Mouse (Mus musculus) MEL (cell line): ENCODE data around the gene Myh7. TPM values are rescaled to one million over a fixed set of nuclear protein-coding genes. Genes with fewer than 3 reads are reported as not detected.

ENCODE experiments used
- DNase-seq: peaks from one replicate; pipeline ENCODE4 v3.0.0; 2011; ENCODE audit warnings: low read depth, low spot score
- H3K27ac ChIP-seq: 2 replicates; pipeline ENCODE4 v1.5.1; 2012; ENCODE audit warnings: low read depth, mild to moderate bottlenecking, control low read depth, low read length, moderate library complexity; ENCODE audit not compliant: control insufficient read depth
- H3K27me3 ChIP-seq, 2 experiments: fragments of 150-350 bp in 1 of 2; sonication (generic) in 1 of 2; 2 replicates each; pipeline ENCODE4 v1.6.1; 2012; ENCODE audit warnings: low read length in 2 of 2, mild to moderate bottlenecking in 2 of 2, improper control_type of control experiment in 1 of 2, moderate library complexity in 1 of 2; ENCODE audit not compliant: insufficient read depth in 2 of 2, control insufficient read depth in 1 of 2
- H3K36me3 ChIP-seq, 2 experiments: 2 replicates each; pipeline ENCODE4 v1.6.1; 2012 to 2014; ENCODE audit warnings: low read length in 2 of 2, improper control_type of control experiment in 1 of 2, inconsistent platforms in 1 of 2, mild to moderate bottlenecking in 1 of 2; ENCODE audit not compliant: insufficient read depth in 2 of 2, control insufficient read depth in 1 of 2
- H3K4me1 ChIP-seq, 2 experiments: fragments of 150-350 bp in 1 of 2; sonication (generic) in 1 of 2; 2 replicates each; pipeline ENCODE4 v1.6.1; 2012; ENCODE audit warnings: low read length in 2 of 2, improper control_type of control experiment in 1 of 2, mild to moderate bottlenecking in 1 of 2; ENCODE audit not compliant: insufficient read depth in 2 of 2, control insufficient read depth in 1 of 2
- H3K4me3 ChIP-seq, 2 experiments: fragments of 150-350 bp in 1 of 2; sonication (generic) in 1 of 2; 2 replicates each; pipeline ENCODE4 v1.5.1; 2012; ENCODE audit warnings: low read depth in 2 of 2, low read length in 2 of 2, mild to moderate bottlenecking in 2 of 2, moderate library complexity in 2 of 2, control low read depth in 1 of 2, improper control_type of control experiment in 1 of 2; ENCODE audit not compliant: control insufficient read depth in 1 of 2, insufficient read depth in 1 of 2
- H3K79me2 ChIP-seq: 2 replicates; pipeline ENCODE4 v1.6.1; 2012; ENCODE audit warnings: mild to moderate bottlenecking, low read length, moderate library complexity; ENCODE audit not compliant: control insufficient read depth, poor library complexity, insufficient read depth
- H3K9ac ChIP-seq: 2 replicates; pipeline ENCODE4 v1.6.1; 2012; ENCODE audit warnings: low read depth, mild to moderate bottlenecking, control low read depth, low read length, moderate library complexity; ENCODE audit not compliant: control insufficient read depth, poor library complexity, severe bottlenecking
- H3K9me3 ChIP-seq: fragments of 150-350 bp; sonication (generic); replicated peaks from 2 replicates; pipeline ENCODE4 v1.6.1; 2012; ENCODE audit warnings: mild to moderate bottlenecking, low read length, improper control_type of control experiment, moderate library complexity; ENCODE audit not compliant: insufficient read depth
- CHD2 ChIP-seq: IDR thresholded peaks from 2 replicates; pipeline ENCODE4 v1.6.1; 2011; ENCODE audit warnings: low read length, improper control_type of control experiment
- CTCF ChIP-seq, 3 experiments: IDR thresholded peaks in 2 of 3; conservative IDR thresholded peaks in 1 of 3; 2 replicates each; pipeline ENCODE4 v1.5.1; 2011 to 2012; ENCODE audit warnings: low read length in 3 of 3, low read depth in 2 of 3, mild to moderate bottlenecking in 2 of 3, improper control_type of control experiment in 1 of 3, inconsistent platforms in 1 of 3, mixed read lengths in 1 of 3, moderate library complexity in 1 of 3; ENCODE audit not compliant: control insufficient read depth in 1 of 3, insufficient read depth in 1 of 3, poor library complexity in 1 of 3, severe bottlenecking in 1 of 3
- ELF1 ChIP-seq: IDR thresholded peaks from 2 replicates; pipeline ENCODE4 v1.6.1; 2014; ENCODE audit warnings: low read depth, mild to moderate bottlenecking, inconsistent platforms, low read length, improper control_type of control experiment, moderate library complexity
- EP300 ChIP-seq, 2 experiments: IDR thresholded peaks; 2 replicates each; pipeline ENCODE4 v1.6.1; 2011; ENCODE audit warnings: improper control_type of control experiment in 2 of 2, low read length in 2 of 2, low read depth in 1 of 2, mild to moderate bottlenecking in 1 of 2
- GABPA ChIP-seq: IDR thresholded peaks from 2 replicates; pipeline ENCODE4 v1.6.1; 2012; ENCODE audit warnings: low read depth, mild to moderate bottlenecking, inconsistent platforms, low read length, improper control_type of control experiment, moderate library complexity
- GATA1 ChIP-seq: IDR thresholded peaks from 2 replicates; pipeline ENCODE4 v1.6.1; 2011; ENCODE audit warnings: low read depth, low read length, improper control_type of control experiment
- JUND ChIP-seq: IDR thresholded peaks from 2 replicates; pipeline ENCODE4 v1.6.1; 2011; ENCODE audit warnings: low read depth, mild to moderate bottlenecking, improper control_type of control experiment, low read length
- MAFK ChIP-seq: IDR thresholded peaks from 2 replicates; pipeline ENCODE4 v1.6.1; 2011; ENCODE audit warnings: low read depth, mild to moderate bottlenecking, low read length, improper control_type of control experiment, borderline replicate concordance
- MAX ChIP-seq: IDR thresholded peaks from 2 replicates; pipeline ENCODE4 v1.6.1; 2011; ENCODE audit warnings: low read length, improper control_type of control experiment
- MYB ChIP-seq: IDR thresholded peaks from 2 replicates; pipeline ENCODE4 v1.6.1; 2011; ENCODE audit warnings: mild to moderate bottlenecking, low read depth, low read length, improper control_type of control experiment
- NELFE ChIP-seq: IDR thresholded peaks from 2 replicates; pipeline ENCODE4 v1.6.1; 2011; ENCODE audit warnings: low read depth, low read length, improper control_type of control experiment
- NRF1 ChIP-seq: IDR thresholded peaks from 2 replicates; pipeline ENCODE4 v1.6.1; 2014; ENCODE audit warnings: low read depth, mild to moderate bottlenecking, inconsistent platforms, low read length, improper control_type of control experiment, moderate library complexity; ENCODE audit not compliant: poor library complexity, insufficient read depth, severe bottlenecking
- POLR2AphosphoS5 ChIP-seq: IDR thresholded peaks from 2 replicates; pipeline ENCODE4 v1.6.1; 2012; ENCODE audit warnings: low read depth, borderline replicate concordance, mild to moderate bottlenecking, inconsistent platforms, low read length, moderate library complexity, mixed read lengths
- SIN3A ChIP-seq: IDR thresholded peaks from 2 replicates; pipeline ENCODE4 v1.6.1; 2012; ENCODE audit warnings: low read length, improper control_type of control experiment, inconsistent platforms
- TAL1 ChIP-seq: IDR thresholded peaks from 2 replicates; pipeline ENCODE4 v1.6.1; 2012; ENCODE audit warnings: mild to moderate bottlenecking, inconsistent platforms, low read length, moderate library complexity, mixed read lengths
- TBP ChIP-seq: IDR thresholded peaks from 2 replicates; pipeline ENCODE4 v1.8.0; 2011; ENCODE audit warnings: low read depth, low read length, improper control_type of control experiment
- TCF12 ChIP-seq: IDR thresholded peaks from 2 replicates; pipeline ENCODE4 v1.6.1; 2014; ENCODE audit warnings: low read depth, mild to moderate bottlenecking, inconsistent platforms, low read length, improper control_type of control experiment, moderate library complexity
- UBTF ChIP-seq: IDR thresholded peaks from 2 replicates; pipeline ENCODE4 v1.6.1; 2012; ENCODE audit warnings: low read depth, mild to moderate bottlenecking, inconsistent platforms, low read length, improper control_type of control experiment, moderate library complexity, borderline replicate concordance; ENCODE audit not compliant: insufficient read depth
- USF1 ChIP-seq: IDR thresholded peaks from 2 replicates; pipeline ENCODE4 v1.6.1; 2014; ENCODE audit warnings: low read depth, mild to moderate bottlenecking, inconsistent platforms, low read length, improper control_type of control experiment, moderate library complexity
- USF2 ChIP-seq, 2 experiments: IDR thresholded peaks; 2 replicates each; pipeline ENCODE4 v1.6.1; 2011 to 2012; ENCODE audit warnings: improper control_type of control experiment in 2 of 2, low read length in 2 of 2, borderline replicate concordance in 1 of 2, inconsistent platforms in 1 of 2, low read depth in 1 of 2, mild to moderate bottlenecking in 1 of 2; ENCODE audit not compliant: insufficient read depth in 1 of 2
- ZKSCAN1 ChIP-seq: IDR thresholded peaks from 2 replicates; pipeline ENCODE4 v1.6.1; 2012; ENCODE audit warnings: low read depth, mild to moderate bottlenecking, inconsistent platforms, low read length, improper control_type of control experiment, moderate library complexity
- ZNF384 ChIP-seq: IDR thresholded peaks from 2 replicates; pipeline ENCODE4 v1.6.1; 2012; ENCODE audit warnings: low read depth, mild to moderate bottlenecking, inconsistent platforms, low read length, improper control_type of control experiment
- polyA plus RNA-seq, 2 experiments: library from polyadenylated mRNA; stranded (reverse) in 1 of 2; unstranded in 1 of 2; fragments of >175 nt in 1 of 2; fragments of >200 nt in 1 of 2; gene quantifications; 2 replicates each; pipeline versions ENCODE4 v1.2.1 to v1.2.4; 2012; ENCODE audit warnings: low replicate concordance in 2 of 2, low read depth in 1 of 2; ENCODE audit not compliant: insufficient read length in 2 of 2, insufficient read depth in 1 of 2, missing spikeins in 1 of 2
- total RNA-seq: library from RNA; depleted of rRNA; stranded (reverse); fragments of 300-350 nt; gene quantifications from 2 replicates; pipeline ENCODE4 v1.2.3, GENCODE M21; 2012

Myh7 gene
- total and polyA plus RNA-seq, 3 experiments: not detected

DNA sequence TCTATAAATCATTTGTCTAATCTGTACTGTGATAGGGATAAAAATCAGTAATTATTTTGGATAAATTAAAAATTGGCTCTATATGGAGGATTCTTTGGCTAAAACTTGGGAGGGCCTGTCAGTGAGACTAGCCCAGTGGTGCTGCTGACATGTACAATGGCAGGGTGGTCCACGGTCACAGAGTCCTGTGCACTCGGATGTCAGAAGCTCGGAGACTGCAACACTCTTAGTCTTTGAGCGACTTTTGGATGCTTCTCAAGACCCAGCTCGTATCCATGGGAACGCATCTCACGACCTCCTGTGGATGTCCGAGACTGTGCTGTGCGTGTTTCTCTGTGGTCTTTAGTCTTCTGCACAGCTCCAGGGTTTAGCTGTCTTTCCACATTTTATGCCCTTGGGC lies 26.0 kb upstream of the Myh7 start:
- H3K36me3 ChIP-seq: peaks cover 0 to 6% of the 10 kb centered on the region in 2 experiments; a peak in 2 of 4 replicates
- TF ChIP-seq USF1: no peak
- no peak for TF ChIP-seq JUND
- no peak for TF ChIP-seq USF2 (IDR thresholded peaks at IDR 0.05; ENCODE audit: borderline replicate concordance in 1 of 2, insufficient read depth in 1 of 2, low read depth in 1 of 2, low read length in 2 of 2)
- TF ChIP-seq POLR2AphosphoS5: no peak
- TF ChIP-seq SIN3A: no peak
- TF ChIP-seq GABPA: no peak
- no peak for TF ChIP-seq MAFK
- no peak for TF ChIP-seq EP300 (IDR thresholded peaks at IDR 0.05; ENCODE audit: low read depth in 1 of 2, low read length in 2 of 2)
- no peak for TF ChIP-seq CHD2
- TF ChIP-seq TCF12: no peak
- TF ChIP-seq NRF1: no peak
- no peak for TF ChIP-seq ELF1
- TF ChIP-seq MYB: no peak
- no peak for TF ChIP-seq MAX
- TF ChIP-seq GATA1: no peak
- no peak for TF ChIP-seq CTCF (IDR thresholded peaks at IDR 0.05 in 2 of 3, conservative IDR thresholded peaks at IDR 0.05 in 1 of 3; ENCODE audit: control insufficient read depth in 1 of 3, insufficient read depth in 1 of 3, low read depth in 2 of 3, low read length in 3 of 3, poor library complexity in 1 of 3, severe bottlenecking in 1 of 3)
- TF ChIP-seq TBP: no peak
- H3K4me1 ChIP-seq: no peaks in the 10 kb centered on the region; a peak in 2 of 4 replicates
- no peak overlapping the region for H3K27ac ChIP-seq
- H3K9me3 ChIP-seq: no peaks in the 10 kb centered on the region
- no peak overlapping the region for H3K4me3 ChIP-seq
- no peak overlapping the region for H3K9ac ChIP-seq
- DNase-seq: no peak
- H3K27me3 ChIP-seq: no peaks in the 10 kb centered on the region
- peaks cover 12% of the 10 kb centered on the region for H3K79me2 ChIP-seq

GRCm38 (mm10) chr14:55016876-55017275 lies 22.4 kb upstream of the Myh7 start:
- Histone ChIP-seq H3K4me1 (no peaks in the 10 kb centered on the region; a peak in 2 of 4 replicates), H3K36me3 (peaks cover 4% of the 10 kb centered on the region in 2 experiments), H3K9me3 (no peaks in the 10 kb centered on the region), H3K4me3 (no peak overlapping the region), H3K79me2 (peaks cover 12% of the 10 kb centered on the region), H3K9ac (no peak overlapping the region), H3K27me3 (no peaks in the 10 kb centered on the region), H3K27ac (no peak overlapping the region)
- TF ChIP-seq CHD2 (no peak), ZNF384 (no peak), ZKSCAN1 (no peak), TAL1 (no peak), NELFE (no peak), UBTF (no peak)
- DNase-seq: no peak
